Mouse (Mus musculus) lung, adult 2 months (tissue): ENCODE results near the gene Zfp64.

Source experiments
- CTCF ChIP-seq: fragments of 200-500 bp; IDR thresholded peaks from 2 replicates; pipeline ENCODE4 v1.5.1; 2011; ENCODE audit warnings: mild to moderate bottlenecking, low read length, control low read depth; ENCODE audit not compliant: insufficient read depth
- POLR2A ChIP-seq: fragments of 200-500 bp; IDR thresholded peaks from 2 replicates; pipeline ENCODE4 v1.6.1; 2011; ENCODE audit warnings: low read depth, mild to moderate bottlenecking, control low read depth, low read length, borderline replicate concordance; ENCODE audit errors: extremely low read depth

DNA sequence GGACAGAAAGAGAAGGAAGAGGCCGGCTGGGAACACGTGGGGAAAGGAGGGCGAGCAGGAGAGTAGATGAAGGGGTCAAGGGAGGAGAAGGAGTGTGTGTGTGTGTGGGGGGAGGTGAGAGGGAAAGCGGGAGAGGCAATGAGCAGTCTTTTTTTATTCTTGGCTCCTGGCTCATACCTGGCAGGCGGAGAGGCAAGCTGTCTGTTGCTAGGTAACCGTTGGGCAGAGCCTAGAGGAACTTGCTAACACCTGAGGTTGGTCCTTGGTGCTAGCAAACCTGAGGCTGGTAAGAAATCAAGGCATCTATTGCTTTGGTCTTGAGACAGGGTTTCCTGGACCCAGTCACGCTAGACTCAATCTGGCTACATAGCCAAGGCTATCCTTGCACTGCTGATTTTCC is 98.7 kb downstream of the Zfp64 start:
- TF ChIP-seq CTCF (no peak), POLR2A (no peak)
